Mouse (Mus musculus) liver, postnatal 0 days (tissue): ENCODE measurements around the gene Anapc13.

ENCODE experiments used
- CTCF ChIP-seq: sonication (generic); IDR thresholded peaks from 2 replicates; pipeline ENCODE4 v1.5.1; 2016; ENCODE audit warnings: antibody characterized with exemption, low read depth
- EP300 ChIP-seq: IDR thresholded peaks from 2 replicates; pipeline ENCODE4 v1.6.1; 2016; ENCODE audit warnings: antibody characterized with exemption, low read depth, mild to moderate bottlenecking

- peak; percentile 20 for TF ChIP-seq CTCF
- peak; percentile 84 for TF ChIP-seq EP300
These were observed at the start of gene Anapc13, which contains the start of gene Cep63 for GRCm38 (mm10) chr9:102625983-102626838.
